Mouse (Mus musculus) ES-Bruce4 (cell line): ENCODE data around the gene Tmod2. TPM values are rescaled to one million over a fixed set of nuclear protein-coding genes. Genes with fewer than 3 reads are reported as not detected.

Experiments used
- H3K27ac ChIP-seq: 2 replicates; pipeline ENCODE4 v1.5.1; 2012; ENCODE audit warnings: low read length, inconsistent platforms; ENCODE audit not compliant: insufficient read depth
- H3K27me3 ChIP-seq: 2 replicates; pipeline ENCODE4 v1.6.1; 2012; ENCODE audit warnings: mild to moderate bottlenecking, low read length, inconsistent platforms; ENCODE audit not compliant: control insufficient read depth, poor library complexity, insufficient read depth, severe bottlenecking
- H3K36me3 ChIP-seq: 2 replicates; pipeline ENCODE4 v1.6.1; 2012; ENCODE audit warnings: inconsistent platforms, mild to moderate bottlenecking, low read length, moderate library complexity; ENCODE audit not compliant: control insufficient read depth, poor library complexity, insufficient read depth, severe bottlenecking
- H3K4me1 ChIP-seq: one replicate; pipeline ENCODE4 v1.8.1; 2011; ENCODE audit warnings: low read length; ENCODE audit not compliant: control insufficient read depth, insufficient read depth
- H3K4me3 ChIP-seq: 2 replicates; pipeline ENCODE4 v1.5.1; 2011; ENCODE audit warnings: low read depth, mild to moderate bottlenecking, low read length
- H3K9ac ChIP-seq: 2 replicates; pipeline ENCODE4 v1.6.1; 2012; ENCODE audit warnings: low read depth, mild to moderate bottlenecking, inconsistent platforms; ENCODE audit not compliant: poor library complexity, severe bottlenecking
- H3K9me3 ChIP-seq: replicated peaks from 2 replicates; pipeline ENCODE4 v1.6.1; 2012; ENCODE audit warnings: mild to moderate bottlenecking, low read length, inconsistent platforms; ENCODE audit not compliant: control insufficient read depth, poor library complexity, insufficient read depth, severe bottlenecking
- CTCF ChIP-seq: IDR thresholded peaks from one replicate; pipeline ENCODE4 v1.8.1; 2011; ENCODE audit warnings: low read depth, low read length
- EP300 ChIP-seq: IDR thresholded peaks from 2 replicates; pipeline ENCODE4 v1.6.1; 2011; ENCODE audit warnings: low read depth, low read length; ENCODE audit not compliant: insufficient read depth
- POLR2A ChIP-seq: IDR thresholded peaks from one replicate; pipeline ENCODE4 v1.8.1; 2011; ENCODE audit warnings: low read length; ENCODE audit not compliant: insufficient read depth
- polyA plus RNA-seq: library from polyadenylated mRNA; stranded (reverse); fragments of >200 nt; gene quantifications from 2 replicates; pipeline ENCODE4 v1.2.4, GENCODE M21; 2011; ENCODE audit warnings: low read depth; ENCODE audit not compliant: missing spikeins, insufficient read depth, insufficient read length

The Tmod2 gene
- polyA plus RNA-seq, 1 experiment = 7.3 TPM

- Histone ChIP-seq H3K9me3 (no peaks in the 10 kb centered on the region), H3K36me3 (no peaks in the 10 kb centered on the region), H3K9ac (no peak overlapping the region), H3K27me3 (no peaks in the 10 kb centered on the region), H3K27ac (no peak overlapping the region), H3K4me1 (no peaks in the 10 kb centered on the region), H3K4me3 (no peak overlapping the region)
- no peak for TF ChIP-seq CTCF
These were observed 29.3 kb downstream of the Tmod2 start for GRCm38 (mm10) chr9:75581694-75582350.

- Histone ChIP-seq H3K9me3 (no peaks in the 10 kb centered on the region), H3K4me3 (no peak overlapping the region), H3K27me3 (no peaks in the 10 kb centered on the region), H3K36me3 (no peaks in the 10 kb centered on the region), H3K9ac (no peak overlapping the region), H3K4me1 (no peaks in the 10 kb centered on the region), H3K27ac (no peak overlapping the region)
- TF ChIP-seq EP300 (no peak), CTCF (no peak), POLR2A (no peak)
These were observed 31.8 kb downstream of the Tmod2 start for GRCm38 (mm10) chr9:75579321-75579720.

DNA sequence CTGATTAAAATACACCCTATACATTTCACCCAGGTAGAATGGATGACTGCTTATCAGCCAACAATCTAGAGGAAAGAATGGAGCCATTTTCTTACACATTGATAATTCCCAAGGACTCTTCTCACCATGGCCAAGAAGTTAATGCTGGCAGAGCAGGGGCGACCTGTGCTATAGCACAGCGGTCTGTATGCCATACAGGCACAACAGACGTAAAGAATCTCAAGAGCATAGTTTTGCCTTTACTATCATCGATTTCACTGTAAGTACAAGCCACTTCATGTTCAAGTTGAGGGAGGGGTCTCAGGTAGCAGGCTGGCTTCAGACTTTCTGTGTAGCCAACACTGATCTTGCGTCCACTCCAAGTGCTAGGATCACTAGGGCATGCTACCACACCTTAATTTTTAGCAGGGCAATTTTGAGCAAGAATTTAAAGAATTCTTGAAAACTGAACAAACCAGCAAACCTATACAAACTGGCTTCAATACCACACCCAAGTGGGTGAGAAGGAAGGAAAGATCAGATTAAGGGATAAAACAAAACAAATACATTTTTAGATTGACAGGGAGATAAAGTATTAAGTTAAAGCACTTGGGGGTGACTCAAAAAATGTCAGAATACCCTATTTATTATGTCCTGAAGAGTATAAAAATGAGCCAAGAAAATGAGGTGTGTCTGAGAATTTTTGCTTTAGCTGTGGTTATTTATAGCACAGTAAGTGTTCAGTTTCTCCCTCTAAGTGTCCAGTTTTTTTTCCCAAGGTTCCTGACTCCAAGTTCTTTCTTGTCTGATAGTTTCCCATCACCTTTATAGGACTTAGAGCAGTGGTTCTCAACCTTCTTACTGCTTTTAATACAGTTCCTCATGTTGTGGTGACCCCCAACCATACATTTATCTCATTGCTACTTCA, 39.8 kb downstream of the Tmod2 start:
- no peak for TF ChIP-seq EP300
- no peak for TF ChIP-seq CTCF
- no peak for TF ChIP-seq POLR2A
- H3K36me3 ChIP-seq = no peaks in the 10 kb centered on the region
- H3K9me3 ChIP-seq = no peaks in the 10 kb centered on the region
- no peaks in the 10 kb centered on the region for H3K4me1 ChIP-seq
- H3K9ac ChIP-seq = no peak overlapping the region
- H3K27ac ChIP-seq = no peak overlapping the region
- H3K4me3 ChIP-seq = no peak overlapping the region
- no peaks in the 10 kb centered on the region for H3K27me3 ChIP-seq

GRCm38 (mm10) chr9:75568399-75568798, 42.7 kb downstream of the Tmod2 start:
- Histone ChIP-seq H3K4me1 (no peaks in the 10 kb centered on the region), H3K36me3 (no peaks in the 10 kb centered on the region), H3K27ac (no peak overlapping the region), H3K9ac (no peak overlapping the region), H3K4me3 (no peak overlapping the region), H3K27me3 (no peaks in the 10 kb centered on the region), H3K9me3 (no peaks in the 10 kb centered on the region)
- no peak for TF ChIP-seq POLR2A
- no peak for TF ChIP-seq EP300
- no peak for TF ChIP-seq CTCF

- TF ChIP-seq EP300 (no peak), CTCF (no peak), POLR2A (no peak)
- H3K4me1 ChIP-seq = no peaks in the 10 kb centered on the region
- H3K27me3 ChIP-seq = no peaks in the 10 kb centered on the region
- H3K27ac ChIP-seq = peak overlapping the region; percentile 35; the same call in 1 of the 2 replicates
- H3K36me3 ChIP-seq = no peaks in the 10 kb centered on the region
- no peaks in the 10 kb centered on the region for H3K9me3 ChIP-seq
- no peak overlapping the region for H3K9ac ChIP-seq
- no peak overlapping the region for H3K4me3 ChIP-seq
These were observed 46.2 kb downstream of the Tmod2 start for GRCm38 (mm10) chr9:75564892-75565291.

GRCm38 (mm10) chr9:75563622-75564021, 47.5 kb downstream of the Tmod2 start:
- Histone ChIP-seq H3K27me3 (no peaks in the 10 kb centered on the region), H3K36me3 (no peaks in the 10 kb centered on the region), H3K4me1 (no peaks in the 10 kb centered on the region), H3K9ac (no peak overlapping the region), H3K27ac (no peak overlapping the region), H3K9me3 (no peaks in the 10 kb centered on the region), H3K4me3 (no peak overlapping the region)
- TF ChIP-seq EP300 (no peak), POLR2A (no peak), CTCF (no peak)
